Mouse (Mus musculus) embryo, embryonic 11.5 days (tissue): Measurements from ENCODE around the gene Cdipt.

Experiments used
- DNase-seq: peaks from one replicate; pipeline ENCODE4 v3.0.0-alpha.2; 2012; ENCODE audit warnings: low read depth, low spot score

The Cdipt gene

DNA sequence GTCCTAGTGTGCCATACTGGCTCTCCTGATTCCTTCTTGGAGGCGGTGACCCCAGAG, at the start of gene Cdipt:
Gene Cdipt (plus strand): TSS at position 22 of the 57 bp plus-strand sequence.
- DNase-seq, result no peak

DNA sequence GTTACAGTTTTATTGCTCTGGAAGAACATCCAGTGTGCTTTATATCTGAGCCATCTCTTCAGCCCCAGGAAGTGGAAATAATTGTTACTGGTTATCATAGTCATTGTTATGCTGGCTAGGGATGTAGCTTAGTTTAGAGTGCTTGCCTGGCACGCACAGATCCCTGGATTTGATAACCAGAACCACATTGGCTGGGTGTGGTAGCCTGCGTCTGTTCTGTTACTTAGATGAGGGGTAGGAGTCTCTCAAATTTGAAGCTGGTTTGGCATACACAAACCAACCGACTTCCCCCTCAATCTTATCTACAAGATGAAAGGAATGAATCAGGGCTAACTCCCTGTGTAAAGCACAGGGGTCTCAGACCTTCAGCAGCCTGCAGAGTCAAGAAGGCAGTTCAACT, 49.4 kb upstream of the Cdipt start:
- no peak for DNase-seq

DNA sequence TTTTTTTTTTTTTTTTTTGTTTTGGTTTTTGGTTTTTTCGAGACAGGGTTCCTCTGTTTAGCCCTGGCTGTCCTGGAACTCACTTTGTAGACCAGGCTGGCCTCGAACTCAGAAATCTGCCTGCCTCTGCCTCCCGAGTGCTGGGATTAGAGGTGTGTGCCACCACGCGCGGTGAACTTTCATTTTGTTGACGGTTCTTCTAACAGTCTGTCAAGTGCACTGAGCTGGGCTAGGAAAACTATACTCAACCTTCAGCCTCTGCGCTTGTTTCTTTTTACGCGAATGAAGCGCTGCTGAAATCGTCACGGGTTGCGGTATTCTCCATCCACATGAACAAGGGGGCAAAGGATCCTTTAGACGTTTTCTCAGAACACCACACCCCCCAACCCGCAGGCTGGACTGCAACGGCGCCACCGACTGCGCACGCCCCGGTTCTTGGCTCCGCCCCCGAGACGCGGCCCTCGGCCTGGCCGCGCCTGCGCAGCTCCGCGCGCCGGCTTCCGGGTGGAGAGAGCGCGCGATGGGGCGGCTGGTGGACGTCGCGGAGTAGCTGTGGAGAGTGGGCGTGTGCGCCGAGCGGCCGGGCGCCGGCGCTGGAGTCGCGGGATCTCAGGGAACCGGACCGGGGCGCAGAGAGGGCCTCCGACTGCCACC, 47.2 kb upstream of the Cdipt start, which contains the start of gene Kctd13:
Gene Kctd13 (plus strand): TSS at position 496 of the 654 bp plus-strand sequence.
- peak; percentile 90 for DNase-seq

DNA sequence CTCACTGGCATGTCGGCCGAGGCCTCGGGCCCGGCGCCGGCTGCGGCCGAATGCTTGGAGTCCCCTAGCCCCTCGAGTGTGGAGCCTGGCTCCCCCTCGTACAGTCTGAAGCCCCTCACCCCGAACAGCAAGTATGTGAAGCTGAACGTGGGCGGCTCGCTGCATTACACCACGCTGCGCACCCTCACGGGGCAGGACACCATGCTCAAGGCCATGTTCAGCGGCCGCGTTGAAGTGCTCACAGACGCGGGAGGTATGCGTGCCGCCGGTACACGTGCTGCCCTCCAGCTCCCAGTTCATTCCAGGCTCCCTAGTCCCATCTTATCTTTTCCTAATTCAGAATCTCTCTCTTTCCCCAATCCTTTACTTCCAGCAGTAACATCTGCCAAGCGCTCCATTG, 46.7 kb upstream of the Cdipt start:
- no peak for DNase-seq

DNA sequence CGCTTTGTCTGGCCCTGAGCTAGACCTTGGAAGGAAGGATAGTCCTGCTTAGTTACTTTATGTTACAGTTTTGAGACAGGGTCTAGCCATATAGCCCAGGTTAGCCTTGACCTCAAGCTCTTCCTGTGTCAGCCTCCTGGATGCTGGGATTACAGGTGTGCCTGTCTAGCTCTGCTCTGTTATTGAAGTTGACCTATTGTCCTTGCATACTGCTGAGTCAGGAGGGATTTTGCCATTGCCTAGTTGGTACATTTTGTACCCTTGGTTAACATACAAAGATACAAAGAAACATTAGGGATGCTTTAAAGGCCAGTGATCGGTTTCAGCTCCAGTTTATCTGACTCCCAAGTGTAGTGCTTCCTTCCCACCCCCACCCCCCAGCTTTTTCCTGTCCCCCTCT, 43.1 kb upstream of the Cdipt start:
- no peak for DNase-seq

DNA sequence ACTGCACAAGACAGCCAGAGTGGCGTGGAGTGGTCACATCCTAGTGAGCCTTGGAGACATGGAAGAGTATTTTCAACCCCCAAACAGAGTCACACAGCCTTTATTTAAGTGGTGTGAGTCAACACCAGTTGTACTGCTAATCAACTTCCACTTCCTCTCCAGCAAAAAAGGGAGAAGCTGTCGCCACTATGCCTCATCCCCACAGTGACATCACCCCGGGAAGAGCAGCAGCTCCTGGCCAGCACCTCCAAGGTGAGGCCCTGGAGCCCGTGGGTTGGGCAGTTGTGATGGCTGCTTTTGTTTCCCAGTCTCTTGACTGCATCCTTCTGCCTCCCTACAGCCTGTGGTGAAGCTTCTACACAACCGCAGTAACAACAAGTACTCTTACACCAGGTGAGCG, 34.5 kb upstream of the Cdipt start:
- DNase-seq, result no peak

DNA sequence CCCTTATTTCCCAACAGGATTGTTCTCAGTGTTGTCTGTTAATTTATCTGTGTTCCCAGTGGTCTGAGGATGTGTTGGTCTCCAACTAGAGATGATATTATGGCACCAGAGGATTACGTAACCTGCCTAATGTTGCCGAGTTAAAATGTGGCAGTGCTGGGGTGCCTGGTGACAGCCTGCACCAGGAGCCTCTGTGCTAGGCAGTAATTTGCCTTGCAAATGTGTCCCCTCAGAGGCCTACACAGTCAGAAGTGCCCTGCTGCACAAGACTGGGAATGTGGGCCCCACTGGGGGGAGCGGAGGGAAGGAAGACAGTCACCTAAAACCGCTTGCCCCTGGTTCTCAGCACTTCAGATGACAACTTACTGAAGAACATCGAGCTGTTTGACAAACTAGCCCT, 33.9 kb upstream of the Cdipt start:
- DNase-seq, result no peak

DNA sequence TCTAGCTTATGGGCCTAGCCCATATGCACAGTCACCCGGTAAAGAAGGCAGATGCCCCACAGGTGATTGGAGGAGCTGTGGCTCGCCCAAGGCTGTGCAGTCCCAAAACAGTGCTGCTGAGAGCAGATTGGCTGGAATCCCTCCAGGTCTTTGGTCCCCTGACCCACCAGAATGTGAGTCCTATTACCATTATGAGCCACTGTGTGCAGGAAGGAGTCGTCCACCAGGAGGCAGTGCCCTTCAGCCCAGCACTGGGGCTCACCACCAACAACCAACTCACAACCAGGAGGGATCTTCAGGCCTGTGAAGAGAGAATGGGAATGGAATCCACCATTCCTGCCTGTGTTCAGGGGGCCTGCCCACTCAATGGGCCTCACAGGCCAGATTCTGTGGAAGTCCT, 29.2 kb upstream of the Cdipt start:
- DNase-seq, result no peak

DNA sequence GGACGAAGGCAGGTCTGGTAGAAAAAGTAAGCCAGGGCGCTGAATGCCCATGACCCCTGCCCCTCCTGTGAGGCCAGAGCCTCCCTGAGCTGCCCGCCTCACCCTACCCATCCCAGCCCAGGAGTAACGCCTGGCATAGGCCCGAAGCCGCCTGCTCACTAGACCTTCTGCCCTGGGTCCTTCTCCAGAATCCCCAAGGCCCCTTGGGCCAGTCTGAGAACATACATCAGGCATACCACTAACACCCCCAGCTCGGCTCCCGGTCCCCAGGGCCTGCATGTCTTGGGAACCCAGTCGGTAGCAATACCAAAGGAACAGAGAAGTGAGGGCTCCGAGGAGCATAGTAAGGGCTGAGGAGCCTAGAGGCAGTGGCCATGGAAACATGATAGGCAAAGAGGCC, 27.1 kb upstream of the Cdipt start:
- DNase-seq, result no peak

DNA sequence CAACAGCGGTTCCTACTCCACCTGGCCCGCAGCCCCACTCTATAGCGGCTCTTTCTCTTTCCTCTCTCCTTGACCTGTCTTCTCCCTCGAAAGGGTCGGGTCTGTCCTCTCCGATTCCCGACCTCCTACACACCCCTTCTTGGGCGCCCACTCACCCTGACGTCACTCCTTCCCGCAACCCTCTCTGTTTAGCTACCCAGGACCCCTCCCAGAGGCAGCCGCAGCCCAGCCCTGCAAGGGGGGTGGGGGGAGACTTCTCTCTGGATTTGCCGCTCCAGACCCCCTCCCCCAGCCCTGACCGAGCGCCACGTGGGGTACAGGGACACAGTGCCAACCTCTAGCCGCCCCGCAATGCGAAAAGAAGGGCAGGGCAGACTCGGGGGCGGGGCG, 26.3 kb upstream of the Cdipt start, which contains the start of gene Asphd1:
Gene Asphd1 (minus strand): TSS at position 180 of the 390 bp plus-strand sequence.
- DNase-seq, result no peak

DNA sequence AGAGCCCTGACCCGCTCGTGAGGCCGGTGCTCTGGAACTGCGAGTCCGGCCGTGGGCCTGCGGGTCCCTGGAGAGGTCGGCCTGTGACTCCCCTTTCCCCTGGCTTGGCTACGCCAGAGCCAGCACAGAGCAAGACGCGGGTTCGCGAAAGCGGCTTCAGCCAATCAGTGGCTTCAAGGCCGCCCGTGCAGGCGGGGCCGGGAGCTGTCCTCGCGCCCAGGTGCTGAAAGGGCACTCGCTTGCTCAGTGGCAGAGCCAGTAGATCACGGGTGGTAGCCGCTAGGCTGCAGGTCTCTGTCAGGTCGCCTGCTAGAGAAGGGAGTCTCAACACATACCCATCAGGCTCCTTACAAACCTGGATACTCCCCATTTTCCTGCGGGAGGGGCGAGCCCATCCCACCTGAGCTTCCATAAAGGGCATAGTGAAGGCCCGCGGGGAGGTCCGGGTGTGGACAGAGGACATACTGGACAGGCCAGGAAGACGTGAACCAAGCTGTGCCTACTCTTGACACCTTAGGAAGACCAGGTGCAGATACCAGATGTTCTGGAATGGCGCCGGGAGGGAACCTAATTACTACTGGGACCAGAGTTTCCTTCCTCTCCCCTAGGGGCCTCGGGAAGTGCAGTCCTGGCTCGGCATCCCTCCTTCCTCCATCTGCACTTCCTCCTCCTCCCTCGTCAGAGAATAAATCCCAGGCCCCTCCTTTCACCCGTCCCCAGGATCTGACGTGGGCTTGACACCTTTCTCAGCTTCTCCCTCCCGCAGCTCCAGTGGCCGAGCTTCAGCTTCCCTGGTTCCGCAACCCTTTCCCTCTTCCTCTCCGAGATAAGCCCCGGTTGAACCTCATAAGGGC, 25.7 kb upstream of the Cdipt start, which contains the start of gene Sez6l2:
Gene Sez6l2 (plus strand): TSS at position 771 of the 854 bp plus-strand sequence.
- peak; percentile 81 for DNase-seq

DNA sequence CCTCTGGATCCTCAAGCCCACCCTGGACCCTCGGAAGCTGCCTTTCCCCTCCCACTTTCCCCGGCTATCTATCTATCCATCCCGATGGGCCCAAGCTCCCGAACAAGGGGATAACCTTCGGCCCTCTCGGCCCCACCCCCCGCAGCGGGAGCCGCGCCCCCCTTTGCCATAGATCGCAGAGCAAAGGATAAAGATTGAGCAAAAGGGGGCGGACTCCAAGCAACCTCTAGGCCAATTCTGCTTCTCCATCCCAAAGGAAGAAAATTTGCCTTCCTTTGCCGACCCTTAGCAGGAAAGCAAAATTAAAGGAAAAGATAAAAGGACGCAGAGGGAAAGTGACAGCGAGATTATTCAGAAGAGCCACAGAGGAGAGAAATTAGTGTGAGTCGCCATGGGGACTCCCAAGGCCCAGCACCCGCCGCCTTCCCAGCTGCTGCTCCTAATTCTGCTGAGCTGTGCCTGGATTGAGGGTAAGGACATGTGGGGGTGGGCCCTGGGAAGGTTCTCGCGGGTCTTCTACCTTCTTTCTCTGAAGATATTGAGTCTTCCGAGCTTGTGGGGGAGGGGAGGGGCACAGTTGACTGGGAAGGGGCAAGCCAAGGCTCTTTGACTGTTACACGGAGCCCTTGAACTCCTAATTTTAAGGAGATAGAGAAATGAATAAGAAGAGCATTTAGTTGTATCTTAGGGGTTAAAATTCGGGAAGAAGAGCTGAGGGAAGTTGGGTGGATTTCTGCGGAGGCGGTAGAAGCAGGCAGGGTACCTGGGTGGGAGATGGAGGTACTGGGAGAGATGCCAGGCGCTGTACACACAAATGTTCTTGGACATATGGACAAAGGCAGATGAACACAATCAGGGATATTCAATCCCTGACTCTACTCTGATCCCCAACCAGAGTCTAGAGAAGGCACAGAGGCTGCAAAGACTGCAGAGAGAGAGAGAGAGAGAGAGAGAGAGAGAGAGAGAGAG, 24.8 kb upstream of the Cdipt start:
- no peak for DNase-seq

DNA sequence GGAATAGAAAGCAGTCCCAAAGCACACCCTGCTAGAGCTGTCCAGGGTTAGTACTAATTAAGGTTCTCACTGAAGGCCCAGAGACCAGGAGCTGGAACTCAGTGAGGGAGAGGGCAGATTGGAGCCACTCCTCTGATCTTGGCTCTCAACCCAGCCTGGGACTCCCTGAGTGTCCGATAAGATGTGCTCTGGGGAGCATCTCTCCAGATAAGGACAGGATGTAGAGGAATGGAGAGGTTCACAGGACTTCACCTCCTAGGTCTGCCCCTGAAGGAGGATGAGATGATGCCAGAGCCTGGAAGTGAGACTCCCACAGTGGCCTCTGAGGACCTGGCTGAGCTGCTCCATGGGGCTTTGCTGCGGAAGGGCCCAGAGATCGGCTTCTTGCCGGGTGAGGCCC, 24.0 kb upstream of the Cdipt start:
- no peak for DNase-seq

DNA sequence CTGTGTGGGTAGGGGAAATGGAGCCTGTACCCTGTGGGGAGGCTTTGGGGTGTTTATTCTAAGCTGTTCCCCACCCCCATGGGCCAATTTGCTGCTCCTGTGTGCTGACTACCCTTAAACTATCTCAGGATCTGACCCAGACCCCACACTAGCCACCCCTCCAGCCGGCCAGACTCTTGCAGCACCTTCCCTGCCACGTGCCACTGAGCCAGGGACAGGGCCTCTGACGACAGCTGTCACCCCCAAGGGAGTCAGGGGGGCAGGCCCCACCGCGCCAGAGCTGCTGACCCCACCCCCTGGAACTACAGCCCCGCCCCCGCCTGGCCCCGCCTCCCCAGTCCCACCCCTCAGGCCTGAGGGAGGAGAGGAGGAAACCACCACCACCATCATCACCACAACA, 23.1 kb upstream of the Cdipt start:
- no peak for DNase-seq

DNA sequence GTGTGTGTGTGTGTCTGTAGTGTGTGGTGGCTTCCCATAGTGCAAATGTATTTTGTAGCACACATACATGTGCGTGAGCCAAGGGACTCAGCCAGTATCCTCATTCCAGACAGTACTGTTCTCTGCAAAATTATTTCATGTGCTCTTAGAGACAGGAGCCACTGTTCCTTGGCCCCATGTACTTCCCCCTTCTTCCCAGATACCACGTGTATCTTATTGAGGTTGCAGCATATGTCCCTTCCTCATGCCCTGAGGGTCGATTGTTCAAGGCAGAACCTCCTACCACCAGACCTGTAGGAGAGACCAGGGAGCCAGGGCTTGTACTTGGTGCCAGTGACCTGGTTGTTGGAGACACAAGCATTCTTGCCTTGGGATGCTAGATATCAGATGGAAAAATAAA, 20.6 kb upstream of the Cdipt start:
- no peak for DNase-seq

DNA sequence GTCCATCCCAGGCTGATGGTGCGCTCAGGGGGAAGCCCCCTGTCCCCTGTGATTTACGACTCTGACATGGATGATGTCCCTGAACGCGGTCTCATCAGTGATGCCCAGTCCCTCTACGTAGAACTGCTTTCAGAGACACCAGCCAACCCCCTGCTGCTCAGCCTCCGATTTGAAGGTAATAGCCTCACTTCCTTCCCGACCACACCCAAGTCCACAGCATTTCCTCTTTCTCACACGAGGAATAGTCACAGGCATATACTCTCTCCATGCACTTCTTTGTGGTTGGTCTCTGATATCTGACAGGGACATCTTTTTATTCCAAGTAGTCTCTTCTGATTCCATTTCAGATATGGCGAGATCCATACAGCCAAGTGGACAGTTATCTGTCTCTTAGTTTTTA, 15.9 kb upstream of the Cdipt start:
- DNase-seq, result no peak

DNA sequence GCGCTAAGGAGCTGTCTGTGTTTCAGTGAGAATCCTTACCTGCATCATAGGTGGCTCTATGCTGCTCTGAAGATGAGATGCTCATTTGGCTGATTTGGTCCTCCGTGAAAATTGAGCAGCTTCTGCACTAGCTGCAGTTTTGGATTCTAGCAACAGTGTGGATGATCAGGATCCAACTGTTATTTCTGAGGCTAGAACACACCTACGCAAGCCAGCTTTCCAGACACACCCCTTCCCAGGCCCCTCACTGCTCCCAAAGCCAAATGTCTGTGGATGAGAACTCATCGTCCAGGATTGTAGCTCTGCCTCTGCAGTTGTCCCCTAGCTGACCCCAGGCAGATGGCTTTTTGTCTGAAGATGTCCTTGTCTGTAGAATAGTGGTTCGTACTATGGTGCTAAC, 14.6 kb upstream of the Cdipt start:
- DNase-seq, result no peak

DNA sequence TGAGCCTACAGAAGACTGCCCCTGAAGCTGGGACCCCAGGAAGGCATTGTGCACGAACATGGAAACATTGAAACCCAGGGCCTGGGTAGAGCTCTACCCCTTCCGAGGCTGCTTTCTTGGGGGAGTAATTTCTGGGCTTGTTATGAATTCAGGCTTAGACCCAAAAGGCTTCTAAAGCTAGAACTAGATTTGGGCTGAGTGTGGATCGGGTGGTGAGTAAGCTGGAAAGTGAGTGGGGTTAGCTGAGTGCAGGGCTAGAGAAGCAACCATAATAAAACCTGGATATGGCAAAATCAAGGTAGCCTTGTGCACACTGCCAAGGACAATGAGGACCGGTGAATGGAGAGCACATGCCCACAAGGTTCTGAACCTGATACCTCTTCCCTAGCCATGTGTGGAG, 13.7 kb upstream of the Cdipt start:
- no peak for DNase-seq

DNA sequence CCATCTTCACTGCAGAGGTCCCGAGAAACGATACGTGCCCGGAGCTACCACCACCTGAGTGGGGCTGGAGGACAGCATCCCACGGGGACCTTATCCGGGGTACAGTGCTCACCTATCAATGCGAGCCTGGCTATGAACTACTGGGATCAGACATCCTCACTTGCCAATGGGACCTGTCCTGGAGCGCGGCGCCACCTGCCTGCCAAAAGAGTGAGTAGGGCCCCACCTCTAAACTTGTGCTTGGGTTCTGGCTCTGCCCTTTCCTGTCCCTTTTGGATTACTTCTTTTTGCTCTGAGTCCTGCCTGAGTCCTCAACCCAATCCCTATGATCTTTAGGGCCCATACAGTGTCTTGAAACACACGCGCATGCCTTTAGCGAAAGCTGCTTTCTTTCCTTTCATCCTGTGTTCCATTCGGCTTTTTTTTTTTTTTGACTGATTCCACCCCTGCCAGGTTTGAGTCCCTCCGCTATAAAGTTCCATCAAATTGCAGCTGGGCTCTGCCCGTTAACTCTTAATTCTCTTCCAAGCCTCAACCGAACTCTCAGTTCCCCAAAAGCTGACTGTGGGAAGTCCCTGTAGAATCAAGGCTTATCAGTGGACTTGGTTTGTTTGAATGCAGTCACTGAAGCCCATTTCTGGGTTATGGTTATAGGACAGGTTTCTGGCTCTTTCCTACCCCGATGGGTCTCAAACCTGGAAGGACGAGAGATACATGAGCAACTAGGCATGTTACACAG, 12.0 kb upstream of the Cdipt start:
- no peak for DNase-seq

DNA sequence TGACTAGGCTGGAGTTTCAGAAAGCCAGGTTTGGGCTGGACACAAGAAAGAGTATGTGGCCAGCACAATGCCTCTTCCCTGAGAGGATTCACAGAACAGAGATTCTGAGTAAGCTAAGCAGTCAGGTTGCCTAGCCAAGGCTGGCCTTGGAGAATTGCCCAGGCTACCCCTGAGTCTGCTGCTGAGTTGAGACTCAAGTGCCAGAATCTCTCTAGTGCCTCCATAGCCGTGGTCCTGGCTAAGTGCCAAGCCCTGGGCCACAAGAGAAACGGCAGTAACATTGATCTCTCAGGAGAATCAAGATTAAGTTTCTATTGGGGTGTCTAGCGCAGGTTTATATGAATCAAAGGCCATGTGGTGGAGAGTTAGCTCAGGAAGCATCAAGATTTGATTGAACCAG, 10.1 kb upstream of the Cdipt start:
- DNase-seq, result no peak

DNA sequence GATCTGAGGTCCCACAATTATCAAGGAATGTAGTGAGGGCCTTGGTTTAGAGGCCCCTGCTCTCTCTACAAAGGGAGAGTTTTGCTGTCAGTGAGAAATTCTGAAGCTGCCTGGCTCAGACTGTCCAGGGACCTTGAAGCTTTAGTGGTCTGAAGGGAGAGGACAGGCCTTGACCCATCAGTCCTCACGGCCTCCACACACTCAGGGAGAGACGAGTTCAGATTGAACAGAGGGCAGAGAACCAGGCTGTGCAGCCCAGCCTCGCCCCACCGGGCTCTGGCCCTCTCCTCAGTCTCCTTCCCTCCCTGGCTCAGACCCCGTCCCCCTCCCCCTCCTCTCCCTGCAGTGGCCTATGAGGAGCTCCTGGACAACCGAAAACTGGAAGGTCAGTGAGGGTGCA, 8.4 kb upstream of the Cdipt start:
- no peak for DNase-seq

DNA sequence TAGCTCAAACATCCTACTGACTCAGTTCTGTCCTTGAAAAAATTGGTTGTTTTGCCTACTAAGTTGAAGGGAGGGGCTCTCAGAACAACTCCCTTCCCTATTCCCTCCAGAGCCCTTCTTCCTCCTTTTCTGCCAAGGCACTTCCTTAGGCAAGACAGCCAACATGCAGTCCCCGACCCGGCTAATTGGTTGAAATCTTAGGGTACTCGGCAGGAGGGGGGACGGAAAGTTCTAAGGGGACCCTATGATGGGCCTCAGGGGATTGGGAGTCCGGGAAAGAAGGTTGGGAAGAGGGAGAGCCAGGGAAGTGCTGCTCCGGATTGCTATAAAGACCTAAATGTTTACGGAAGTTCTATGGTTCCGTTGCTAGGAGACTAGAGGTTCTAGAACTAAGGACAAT, 221 bp upstream of the Cdipt start:
- no peak for DNase-seq
